Mouse (Mus musculus): ENCODE measurements around the gene Efna4. TPM values are rescaled to one million over a fixed set of nuclear protein-coding genes. Genes with fewer than 3 reads are reported as not detected.

Efna4 gene
- polyA plus RNA-seq, 1 experiment from 2014 or later = 17.1 TPM

DNA sequence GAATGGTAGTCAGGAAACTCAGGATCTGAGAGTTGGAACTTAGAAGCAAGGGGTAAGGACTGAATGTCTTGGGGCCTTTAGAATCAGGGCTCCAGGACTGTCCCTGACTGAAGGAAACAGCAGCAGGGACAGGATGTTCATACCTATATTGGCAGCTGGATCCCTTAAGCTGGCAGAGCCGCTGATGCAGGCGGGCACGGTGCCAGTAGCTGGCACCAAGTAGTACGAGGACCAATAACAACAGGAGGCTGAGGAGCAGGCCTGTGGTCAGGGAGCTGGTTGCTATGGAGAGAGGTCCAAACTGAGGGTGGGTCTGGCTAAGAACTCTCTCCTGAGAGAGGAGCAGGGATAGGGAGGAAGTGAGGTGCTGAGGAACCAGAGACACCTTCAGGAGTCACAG lies 4.0 kb upstream of the Efna4 start:
- H3K36me3 ChIP-seq (ENCODE audit: control insufficient read depth, insufficient read depth, low read length) = no peaks in the 10 kb centered on the region

DNA sequence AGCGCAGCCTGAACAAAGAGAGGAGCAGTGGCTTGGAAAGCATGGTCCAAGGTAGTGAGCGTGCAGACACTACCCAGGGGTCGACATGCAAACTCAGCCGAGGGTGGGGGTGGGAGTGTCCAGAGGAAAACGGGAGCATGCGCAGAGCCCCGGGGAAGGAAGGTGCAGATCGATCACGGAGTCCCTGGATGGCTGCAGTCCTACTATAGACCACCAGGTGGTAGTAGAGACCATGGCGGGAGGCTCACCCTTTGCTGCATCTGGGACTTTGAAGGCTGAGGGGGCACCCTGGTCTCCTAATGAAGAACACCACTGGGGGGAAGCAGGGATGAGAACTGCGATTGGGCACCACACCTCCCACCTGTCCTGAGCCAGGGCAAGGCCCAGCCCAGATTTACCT lies 2.6 kb upstream of the Efna4 start:
- peaks cover 17% of the 10 kb centered on the region for H3K4me1 ChIP-seq (replicated peaks; ENCODE audit: control insufficient read depth, insufficient read depth, low read length)
- ATAC-seq (replicated peaks; ENCODE audit: low FRiP score) (peak; percentile 19; the same call in 1 of the 2 replicates), DNase-seq (ENCODE audit: low spot score) (peak; percentile 91)
- no peaks in the 10 kb centered on the region for H3K27me3 ChIP-seq (ENCODE audit: control insufficient read depth, insufficient read depth, low read length)
- peak overlapping the region; percentile 14 for H3K4me3 ChIP-seq (ENCODE audit: low read depth, low read length)
- no peak overlapping the region for H3K27ac ChIP-seq (ENCODE audit: low read depth, low read length)
- H3K4me2 ChIP-seq (ENCODE audit: low read depth, low read length, severe bottlenecking) = peak overlapping the region; percentile 41
- WGBS = 3% methylated on average over 11 of the region's 11 CpGs
- H3K9ac ChIP-seq (ENCODE audit: low read length) = peak overlapping the region; percentile 45
- H3K9me3 ChIP-seq (ENCODE audit: control insufficient read depth, low read length) = no peaks in the 10 kb centered on the region
- no peaks in the 10 kb centered on the region for H3K36me3 ChIP-seq (ENCODE audit: control insufficient read depth, insufficient read depth, low read length)

More for the DNA sequence above, 4.0 kb upstream of the Efna4 start:
- Histone ChIP-seq H3K27me3 (ENCODE audit: control insufficient read depth, insufficient read depth, low read length) (no peaks in the 10 kb centered on the region), H3K27ac (ENCODE audit: low read depth, low read length) (no peak overlapping the region), H3K4me2 (ENCODE audit: low read depth, low read length, severe bottlenecking) (no peak overlapping the region), H3K4me1 (replicated peaks; ENCODE audit: control insufficient read depth, insufficient read depth, low read length) (peaks cover 8% of the 10 kb centered on the region), H3K4me3 (ENCODE audit: low read depth, low read length) (no peak overlapping the region), H3K9me3 (ENCODE audit: control insufficient read depth, low read length) (no peaks in the 10 kb centered on the region), H3K9ac (ENCODE audit: low read length) (no peak overlapping the region)
- DNase-seq (ENCODE audit: low spot score) (no peak), ATAC-seq (replicated peaks; ENCODE audit: low FRiP score) (no peak)
- WGBS = 89% methylated on average over 4 of the region's 4 CpGs

DNA sequence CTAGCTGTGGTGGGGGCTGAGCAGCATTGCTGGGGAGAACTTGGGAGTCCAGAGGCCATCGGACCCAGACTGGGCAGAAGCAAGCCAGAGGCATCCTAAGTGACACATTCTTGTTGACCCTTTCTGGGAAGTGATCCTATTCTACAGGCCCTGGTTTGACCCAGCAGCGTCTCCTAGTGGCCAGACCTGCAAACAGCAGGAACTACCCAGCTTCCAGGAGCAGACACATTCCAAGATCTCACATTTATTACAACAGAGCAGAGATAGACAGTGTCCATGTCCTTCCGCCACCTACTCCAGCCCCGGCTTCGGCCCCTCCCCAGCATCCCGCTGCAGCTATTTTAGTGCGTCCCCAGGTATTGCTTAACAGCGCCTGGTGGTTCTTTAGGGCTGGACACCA lies 1.6 kb upstream of the Efna4 start:
- H3K27me3 ChIP-seq (ENCODE audit: control insufficient read depth, insufficient read depth, low read length) = no peaks in the 10 kb centered on the region
- H3K27ac ChIP-seq (ENCODE audit: low read depth, low read length) = no peak overlapping the region
- H3K36me3 ChIP-seq (ENCODE audit: control insufficient read depth, insufficient read depth, low read length) = no peaks in the 10 kb centered on the region
- no peak overlapping the region for H3K9ac ChIP-seq (ENCODE audit: low read length)
- H3K9me3 ChIP-seq (ENCODE audit: control insufficient read depth, low read length) = no peaks in the 10 kb centered on the region
- 24% methylated on average over 8 of the region's 8 CpGs for WGBS
- peak; percentile 90 for DNase-seq (ENCODE audit: low spot score)
- no peak overlapping the region for H3K4me2 ChIP-seq (ENCODE audit: low read depth, low read length, severe bottlenecking)
- H3K4me1 ChIP-seq (replicated peaks; ENCODE audit: control insufficient read depth, insufficient read depth, low read length) = peaks cover 17% of the 10 kb centered on the region
- H3K4me3 ChIP-seq (ENCODE audit: low read depth, low read length) = no peak overlapping the region
- ATAC-seq (replicated peaks; ENCODE audit: low FRiP score) = no peak

DNA sequence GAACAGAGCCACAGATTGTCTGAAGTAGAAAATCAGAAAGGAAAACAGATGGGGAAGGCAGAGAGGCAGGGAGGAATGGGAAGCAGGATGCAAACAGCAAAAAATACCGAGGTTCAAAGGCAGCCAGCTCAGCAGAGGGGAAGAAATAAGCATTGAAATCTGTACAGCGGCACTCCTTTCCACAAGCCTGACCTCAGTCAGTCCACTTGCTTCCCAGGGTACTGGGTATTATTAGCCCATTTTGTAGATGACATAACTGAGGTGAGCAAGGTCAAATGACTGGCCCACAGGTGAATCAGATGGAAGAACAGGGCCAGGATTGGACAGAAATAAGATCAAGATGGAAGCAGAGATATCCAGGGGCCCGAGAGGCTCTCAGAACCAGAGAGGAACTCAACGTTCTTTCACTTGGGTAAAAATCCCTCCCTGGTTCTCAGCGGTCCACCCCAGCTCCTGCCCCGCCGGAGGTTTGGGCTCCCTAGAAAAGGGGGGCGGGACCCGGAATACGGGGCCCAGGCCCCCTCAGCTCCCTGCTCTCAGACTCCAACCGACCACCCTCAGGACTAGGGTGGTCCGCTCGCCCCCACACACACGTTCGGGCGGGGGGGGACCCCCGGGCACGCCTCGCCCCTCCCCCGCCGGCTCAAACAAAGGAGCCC lies 637 bp downstream of the Efna4 start:
- peaks cover 23% of the 10 kb centered on the region for H3K4me1 ChIP-seq (replicated peaks; ENCODE audit: control insufficient read depth, insufficient read depth, low read length)
- H3K27me3 ChIP-seq (ENCODE audit: control insufficient read depth, insufficient read depth, low read length) = no peaks in the 10 kb centered on the region
- H3K9ac ChIP-seq (ENCODE audit: low read length) = peak overlapping the region; percentile 91
- peak overlapping the region; percentile 82 for H3K27ac ChIP-seq (ENCODE audit: low read depth, low read length)
- H3K4me2 ChIP-seq (ENCODE audit: low read depth, low read length, severe bottlenecking) = peak overlapping the region; percentile 76
- H3K9me3 ChIP-seq (ENCODE audit: control insufficient read depth, low read length) = no peaks in the 10 kb centered on the region
- peak overlapping the region; percentile 83 for H3K4me3 ChIP-seq (ENCODE audit: low read depth, low read length)
- ATAC-seq (replicated peaks; ENCODE audit: low FRiP score) = peak; percentile 52
- 0 out of 2 replicates have a peak, but pooled peaks cover 3% of the 10 kb centered on the region for H3K36me3 ChIP-seq (ENCODE audit: control insufficient read depth, insufficient read depth, low read length)
- no peak for DNase-seq (ENCODE audit: low spot score)
- under 1% methylated on average over 21 of the region's 21 CpGs for WGBS

DNA sequence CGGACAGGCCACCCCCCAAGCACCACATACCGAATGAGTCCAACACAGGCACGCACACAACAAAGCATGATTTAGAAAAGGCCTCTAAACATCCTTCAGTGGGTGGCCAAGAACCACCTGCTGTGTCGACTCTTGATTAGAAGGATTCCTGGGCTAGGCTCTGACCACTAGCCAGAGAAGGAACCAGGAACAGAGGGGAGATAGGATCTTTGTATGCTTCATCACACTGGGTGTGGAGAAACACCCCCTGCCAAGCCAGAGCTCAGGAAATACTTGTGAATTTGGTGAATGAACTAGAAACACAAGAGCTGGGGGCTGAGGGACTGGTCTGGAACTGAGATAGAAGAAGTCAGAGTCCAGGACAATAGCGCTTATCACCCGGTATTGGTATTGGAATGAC lies 1.3 kb downstream of the Efna4 start:
- DNase-seq (ENCODE audit: low spot score) = no peak
- WGBS = 6% methylated on average over 6 of the region's 6 CpGs
- Histone ChIP-seq H3K4me2 (ENCODE audit: low read depth, low read length, severe bottlenecking) (peak overlapping the region; percentile 76), H3K9me3 (ENCODE audit: control insufficient read depth, low read length) (no peaks in the 10 kb centered on the region), H3K27me3 (ENCODE audit: control insufficient read depth, insufficient read depth, low read length) (no peaks in the 10 kb centered on the region), H3K4me3 (ENCODE audit: low read depth, low read length) (peak overlapping the region; percentile 83), H3K27ac (ENCODE audit: low read depth, low read length) (peak overlapping the region; percentile 53; the same call in 1 of the 2 replicates), H3K36me3 (ENCODE audit: control insufficient read depth, insufficient read depth, low read length) (0 out of 2 replicates have a peak, but pooled peaks cover 3% of the 10 kb centered on the region), H3K9ac (ENCODE audit: low read length) (peak overlapping the region; percentile 91), H3K4me1 (replicated peaks; ENCODE audit: control insufficient read depth, insufficient read depth, low read length) (peaks cover 25% of the 10 kb centered on the region)
- no peak for ATAC-seq (replicated peaks; ENCODE audit: low FRiP score)

DNA sequence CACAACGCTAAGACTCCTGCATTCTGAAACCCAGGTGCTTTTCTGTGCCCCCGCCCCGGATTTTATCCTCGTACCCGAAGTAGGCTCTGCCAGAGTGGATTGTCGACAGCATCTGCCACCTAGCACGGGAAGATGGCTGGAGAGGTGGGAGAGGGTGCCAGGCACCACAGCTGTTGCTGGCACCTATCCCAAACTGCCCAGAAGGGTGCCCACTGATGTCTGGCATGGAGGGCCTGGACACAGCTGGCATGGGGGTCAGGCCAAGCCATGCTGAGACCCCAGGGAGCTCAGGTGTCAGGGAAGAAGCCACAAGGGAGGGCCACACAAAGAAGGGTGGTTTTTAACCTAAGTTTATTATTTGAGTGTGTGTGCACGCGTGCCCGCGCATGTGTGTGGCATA lies 4.8 kb downstream of the Efna4 start:
- Histone ChIP-seq H3K4me2 (ENCODE audit: low read depth, low read length, severe bottlenecking) (no peak overlapping the region), H3K4me3 (ENCODE audit: low read depth, low read length) (no peak overlapping the region), H3K27me3 (ENCODE audit: control insufficient read depth, insufficient read depth, low read length) (no peaks in the 10 kb centered on the region), H3K9me3 (ENCODE audit: control insufficient read depth, low read length) (no peaks in the 10 kb centered on the region), H3K9ac (ENCODE audit: low read length) (no peak overlapping the region), H3K27ac (ENCODE audit: low read depth, low read length) (no peak overlapping the region), H3K36me3 (ENCODE audit: control insufficient read depth, insufficient read depth, low read length) (0 out of 2 replicates have a peak, but pooled peaks cover 3% of the 10 kb centered on the region), H3K4me1 (replicated peaks; ENCODE audit: control insufficient read depth, insufficient read depth, low read length) (peaks cover 21% of the 10 kb centered on the region)
- DNase-seq (ENCODE audit: low spot score) (no peak), ATAC-seq (replicated peaks; ENCODE audit: low FRiP score) (no peak)
- WGBS = 72% methylated on average over 11 of the region's 11 CpGs

DNA sequence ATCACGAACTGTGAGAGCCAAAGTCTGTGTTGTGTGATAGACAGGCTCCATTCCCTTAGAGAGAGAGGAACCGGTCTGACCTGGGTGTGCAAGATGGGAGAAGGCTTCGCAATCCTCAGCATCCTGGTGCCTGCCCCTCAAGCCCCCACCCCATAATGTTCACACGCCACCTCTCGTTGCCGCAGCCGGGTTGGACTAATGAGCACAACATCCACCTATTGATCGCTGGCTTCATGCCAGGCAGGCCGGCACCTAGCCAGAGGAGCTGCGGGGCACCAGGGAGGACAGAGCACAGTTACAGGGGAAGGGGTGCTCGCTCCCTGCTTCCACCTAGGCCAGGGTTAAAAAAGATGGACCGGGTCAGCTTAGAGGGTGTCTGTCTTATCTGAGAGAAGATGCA lies 5.4 kb downstream of the Efna4 start:
- no peak overlapping the region for H3K4me3 ChIP-seq (ENCODE audit: low read depth, low read length)
- H3K9me3 ChIP-seq (ENCODE audit: control insufficient read depth, low read length) = no peaks in the 10 kb centered on the region
- H3K9ac ChIP-seq (ENCODE audit: low read length) = no peak overlapping the region
- WGBS = 44% methylated on average over 12 of the region's 12 CpGs
- H3K36me3 ChIP-seq (ENCODE audit: control insufficient read depth, insufficient read depth, low read length) = 0 out of 2 replicates have a peak, but pooled peaks cover 3% of the 10 kb centered on the region
- DNase-seq (ENCODE audit: low spot score) = no peak
- no peak overlapping the region for H3K4me2 ChIP-seq (ENCODE audit: low read depth, low read length, severe bottlenecking)
- H3K27me3 ChIP-seq (ENCODE audit: control insufficient read depth, insufficient read depth, low read length) = no peaks in the 10 kb centered on the region
- H3K4me1 ChIP-seq (replicated peaks; ENCODE audit: control insufficient read depth, insufficient read depth, low read length) = peaks cover 21% of the 10 kb centered on the region
- ATAC-seq (replicated peaks; ENCODE audit: low FRiP score) = peak; percentile 31
- H3K27ac ChIP-seq (ENCODE audit: low read depth, low read length) = no peak overlapping the region

DNA sequence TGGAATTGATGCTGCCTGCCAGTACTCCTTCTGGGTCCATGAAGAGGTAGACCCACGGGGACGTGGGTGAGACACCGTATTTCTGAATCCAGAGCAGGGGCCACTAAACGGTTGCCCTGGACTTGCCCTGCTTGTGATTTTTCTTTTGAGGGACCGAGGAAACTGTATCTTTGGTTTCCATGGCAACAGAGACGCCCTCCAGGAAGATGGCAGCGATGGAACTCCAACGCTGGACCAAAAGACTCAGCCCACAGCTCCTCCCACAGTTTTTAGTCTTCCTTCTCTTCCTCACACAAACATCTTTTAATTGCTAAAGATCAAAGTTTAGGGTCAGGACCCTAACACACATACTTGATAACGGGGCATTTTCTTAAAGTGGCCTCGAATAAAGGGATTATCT lies 5.8 kb downstream of the Efna4 start:
- Histone ChIP-seq H3K27ac (ENCODE audit: low read depth, low read length) (no peak overlapping the region), H3K36me3 (ENCODE audit: control insufficient read depth, insufficient read depth, low read length) (0 out of 2 replicates have a peak, but pooled peaks cover 3% of the 10 kb centered on the region), H3K4me3 (ENCODE audit: low read depth, low read length) (no peak overlapping the region), H3K4me1 (replicated peaks; ENCODE audit: control insufficient read depth, insufficient read depth, low read length) (peaks cover 21% of the 10 kb centered on the region), H3K9me3 (ENCODE audit: control insufficient read depth, low read length) (no peaks in the 10 kb centered on the region), H3K4me2 (ENCODE audit: low read depth, low read length, severe bottlenecking) (no peak overlapping the region), H3K27me3 (ENCODE audit: control insufficient read depth, insufficient read depth, low read length) (no peaks in the 10 kb centered on the region), H3K9ac (ENCODE audit: low read length) (no peak overlapping the region)
- ATAC-seq (replicated peaks; ENCODE audit: low FRiP score) = no peak
- no peak for DNase-seq (ENCODE audit: low spot score)
- 37% methylated on average over 10 of the region's 10 CpGs for WGBS

DNA sequence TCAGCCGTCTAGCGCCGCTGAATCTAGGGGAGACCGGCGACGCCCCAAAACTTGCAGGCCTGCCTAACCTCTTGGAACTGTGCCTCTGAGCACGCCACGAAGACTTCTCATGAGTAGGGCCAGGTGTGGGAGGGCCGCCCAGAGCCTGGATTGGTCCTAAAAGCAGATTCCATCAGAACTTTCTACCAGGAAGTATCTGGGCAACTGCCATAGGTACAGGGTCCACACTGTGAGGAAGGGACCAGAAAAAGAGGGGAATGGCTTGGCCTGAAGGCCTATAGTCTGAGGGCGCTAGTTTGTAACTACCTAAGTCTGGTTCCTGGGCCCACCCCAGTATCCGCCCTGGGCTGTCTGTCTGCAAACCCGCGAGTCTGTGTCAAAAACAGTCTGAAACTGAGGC lies 6.3 kb downstream of the Efna4 start:
- Histone ChIP-seq H3K4me3 (ENCODE audit: low read depth, low read length) (no peak overlapping the region), H3K9me3 (ENCODE audit: control insufficient read depth, low read length) (no peaks in the 10 kb centered on the region), H3K9ac (ENCODE audit: low read length) (no peak overlapping the region), H3K4me2 (ENCODE audit: low read depth, low read length, severe bottlenecking) (no peak overlapping the region), H3K4me1 (replicated peaks; ENCODE audit: control insufficient read depth, insufficient read depth, low read length) (peaks cover 17% of the 10 kb centered on the region), H3K27me3 (ENCODE audit: control insufficient read depth, insufficient read depth, low read length) (no peaks in the 10 kb centered on the region), H3K27ac (ENCODE audit: low read depth, low read length) (no peak overlapping the region), H3K36me3 (ENCODE audit: control insufficient read depth, insufficient read depth, low read length) (0 out of 2 replicates have a peak, but pooled peaks cover 3% of the 10 kb centered on the region)
- ATAC-seq (replicated peaks; ENCODE audit: low FRiP score) (no peak), DNase-seq (ENCODE audit: low spot score) (no peak)
- WGBS = 74% methylated on average over 13 of the region's 13 CpGs

All from forebrain, embryonic 11.5 days (tissue).